Mouse (Mus musculus) CD4-positive helper T cell, adult 2 months (primary cell): ENCODE data around the gene Wasf2.

Experiments used
- DNase-seq: peaks from one replicate; pipeline ENCODE4 v3.0.0-alpha.2; 2012; ENCODE audit warnings: low read depth, missing footprints, low spot score

Wasf2 gene

DNA sequence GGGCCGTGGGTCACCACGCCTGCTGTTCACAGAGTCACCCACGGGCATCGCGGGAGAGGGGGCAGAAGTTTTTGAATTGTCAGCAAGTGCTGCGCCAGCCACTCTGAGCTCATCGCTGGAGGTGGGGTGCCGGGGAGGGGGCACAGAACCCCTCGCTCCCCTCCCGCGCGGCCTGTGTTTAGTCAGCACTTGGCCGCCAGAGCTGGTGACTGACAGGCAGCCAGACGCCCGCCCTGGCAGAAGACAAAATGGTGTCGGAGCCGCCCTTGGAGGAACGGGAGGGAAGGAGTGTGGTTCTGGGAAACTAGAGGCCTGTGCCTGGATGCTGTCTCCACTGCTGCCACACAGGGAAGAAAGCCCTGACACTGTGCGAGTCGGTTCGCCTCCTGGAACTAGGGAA lies 70.0 kb downstream of the Wasf2 start:
- no peak for DNase-seq

DNA sequence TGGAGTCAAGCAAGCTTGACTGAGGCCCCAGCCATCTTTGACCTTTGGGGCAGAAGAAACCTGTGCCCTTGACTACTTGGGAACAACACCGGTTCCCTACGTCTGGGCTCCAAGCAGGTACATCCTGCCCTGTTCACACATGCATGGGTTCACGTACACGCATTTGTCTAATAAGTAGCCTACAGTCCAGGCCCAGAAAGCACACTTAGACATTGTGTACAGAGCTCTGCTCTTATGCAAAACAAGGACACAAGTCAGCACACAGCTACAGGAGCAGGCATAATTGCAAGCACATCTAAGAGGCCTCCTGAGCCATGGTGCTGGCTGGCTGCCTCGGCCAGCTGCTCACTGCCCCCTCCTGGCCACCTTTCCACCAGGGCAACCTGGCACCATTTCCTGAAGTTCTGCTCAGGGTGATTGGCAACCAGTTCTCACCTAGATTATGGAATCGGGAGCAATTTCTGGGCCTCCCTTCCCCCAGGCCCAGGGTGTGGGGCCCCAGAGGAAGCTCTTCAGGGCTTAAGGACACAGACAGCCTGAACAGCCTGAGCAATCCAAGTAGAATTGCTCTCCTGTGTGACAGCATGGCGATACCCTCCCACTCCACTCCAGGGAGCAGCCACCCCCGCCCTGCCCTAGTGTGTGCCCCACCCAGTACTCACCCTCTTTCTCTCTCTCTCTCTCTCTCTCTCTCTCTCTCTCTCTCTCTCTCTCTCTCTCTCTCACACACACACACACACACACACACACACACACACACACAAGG lies 70.9 kb downstream of the Wasf2 start:
- DNase-seq, result peak; percentile 67

DNA sequence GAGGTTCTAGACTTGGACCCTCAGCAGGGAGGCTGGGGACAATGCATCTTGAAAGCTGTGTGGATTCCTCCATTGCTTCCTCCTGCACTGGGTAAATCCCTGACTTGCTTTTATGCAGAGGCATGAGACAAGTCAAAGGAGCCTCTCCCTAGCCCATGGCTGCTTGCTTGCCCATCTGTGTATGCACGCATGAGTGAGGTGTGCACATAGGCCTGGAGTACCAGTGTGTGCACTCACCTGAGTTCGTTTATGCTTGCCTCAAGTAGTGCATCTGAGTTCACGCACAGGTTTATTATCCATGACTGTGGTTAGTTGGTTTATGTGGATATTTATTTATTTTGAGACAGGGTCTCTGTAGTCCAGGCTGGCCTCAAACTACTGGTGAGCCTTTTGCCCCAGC lies 71.9 kb downstream of the Wasf2 start:
- DNase-seq, result no peak

DNA sequence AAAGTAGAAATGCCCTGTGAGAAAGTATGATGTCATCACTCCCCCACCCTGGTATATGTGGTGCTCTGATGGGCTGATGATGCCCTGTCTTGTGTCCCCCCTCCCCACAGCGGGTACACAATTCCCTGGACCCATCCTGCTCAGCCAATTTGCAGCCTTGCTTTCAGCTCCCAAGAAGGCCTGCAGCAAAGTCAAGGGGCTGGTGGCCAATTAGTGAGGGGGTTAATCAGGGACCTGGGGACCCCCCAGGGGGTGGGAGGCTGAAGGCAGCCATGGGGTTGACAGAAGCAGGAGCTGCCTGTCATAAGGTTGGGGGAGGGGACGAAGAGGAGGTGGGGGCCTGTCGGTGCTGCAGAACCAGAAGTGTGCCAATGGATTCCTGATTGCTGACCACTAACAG lies 73.3 kb downstream of the Wasf2 start:
- no peak for DNase-seq

DNA sequence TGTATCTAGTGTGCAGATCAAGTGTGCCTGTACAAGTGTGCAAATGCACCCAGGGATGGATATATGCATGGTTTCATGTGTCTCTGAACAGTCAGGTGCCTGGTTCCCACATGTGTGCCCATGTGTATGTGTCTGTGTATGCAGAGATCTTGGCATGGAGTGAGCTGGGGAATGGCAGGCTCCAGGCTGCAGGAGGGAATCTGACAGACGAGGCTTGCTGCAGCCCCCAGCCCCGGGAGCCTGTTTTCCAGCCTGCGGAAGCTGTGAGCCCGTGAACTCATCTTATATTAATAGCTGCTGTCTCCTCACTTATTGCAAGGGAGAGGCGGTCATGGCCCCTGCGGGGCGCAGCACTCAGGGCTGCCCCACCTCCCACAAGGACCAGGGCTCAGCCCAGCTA lies 74.1 kb downstream of the Wasf2 start:
- no peak for DNase-seq

DNA sequence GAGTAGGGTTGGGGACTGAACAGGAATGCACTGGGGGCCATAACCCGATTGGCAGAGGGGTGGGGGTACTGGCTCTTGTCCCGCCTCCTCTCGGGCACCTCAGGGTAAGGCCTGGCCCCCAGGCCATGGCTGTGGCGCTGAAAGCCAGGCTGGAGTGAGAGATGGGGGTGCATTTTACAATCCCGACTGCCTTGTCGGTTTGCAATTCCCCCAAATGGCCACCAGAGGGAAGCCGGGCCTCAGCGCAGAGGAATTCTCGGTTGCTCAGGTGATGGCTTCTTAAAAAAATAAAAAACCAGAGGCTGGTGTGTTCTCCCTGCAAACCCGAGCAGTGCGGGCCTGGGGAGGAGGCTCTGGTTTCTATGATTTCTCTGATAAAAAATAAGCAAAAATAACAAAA lies 79.1 kb downstream of the Wasf2 start:
- peak; percentile 79 for DNase-seq

DNA sequence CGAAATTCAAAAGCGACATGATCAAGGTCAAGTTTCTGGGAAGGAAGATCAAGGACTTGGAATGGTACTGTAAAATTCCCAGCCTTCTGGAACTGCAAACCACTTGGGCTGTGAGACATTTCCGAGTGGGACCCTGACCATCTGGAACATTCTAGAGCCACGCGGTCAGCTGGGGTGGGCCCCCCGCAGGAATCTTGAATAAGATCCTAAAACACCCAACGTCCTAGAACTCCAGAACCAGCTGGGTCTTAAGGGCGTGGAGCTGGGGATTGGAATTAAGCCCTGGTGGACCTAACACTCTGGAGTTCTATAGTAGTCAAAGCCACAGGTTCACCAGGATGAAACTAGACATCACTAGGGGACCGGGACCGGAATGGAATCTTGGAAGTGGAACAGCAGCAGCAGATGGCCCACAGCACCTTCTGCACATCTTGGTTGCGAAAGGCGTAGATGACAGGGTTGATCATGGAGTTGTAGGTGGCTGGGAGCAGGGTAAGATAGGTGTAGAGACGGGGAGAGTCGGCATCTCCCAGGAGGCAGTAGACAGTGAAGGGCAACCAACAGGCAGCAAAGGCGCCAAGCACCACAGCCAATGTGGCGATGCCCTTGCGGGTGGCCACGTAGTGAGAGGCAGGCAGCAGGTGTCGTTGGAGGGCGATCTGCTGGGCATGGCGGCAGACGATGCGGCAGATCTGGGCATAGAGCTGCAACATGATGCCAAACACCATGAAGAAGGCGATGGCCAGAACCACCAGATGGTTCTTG lies 79.9 kb downstream of the Wasf2 start:
- no peak for DNase-seq

DNA sequence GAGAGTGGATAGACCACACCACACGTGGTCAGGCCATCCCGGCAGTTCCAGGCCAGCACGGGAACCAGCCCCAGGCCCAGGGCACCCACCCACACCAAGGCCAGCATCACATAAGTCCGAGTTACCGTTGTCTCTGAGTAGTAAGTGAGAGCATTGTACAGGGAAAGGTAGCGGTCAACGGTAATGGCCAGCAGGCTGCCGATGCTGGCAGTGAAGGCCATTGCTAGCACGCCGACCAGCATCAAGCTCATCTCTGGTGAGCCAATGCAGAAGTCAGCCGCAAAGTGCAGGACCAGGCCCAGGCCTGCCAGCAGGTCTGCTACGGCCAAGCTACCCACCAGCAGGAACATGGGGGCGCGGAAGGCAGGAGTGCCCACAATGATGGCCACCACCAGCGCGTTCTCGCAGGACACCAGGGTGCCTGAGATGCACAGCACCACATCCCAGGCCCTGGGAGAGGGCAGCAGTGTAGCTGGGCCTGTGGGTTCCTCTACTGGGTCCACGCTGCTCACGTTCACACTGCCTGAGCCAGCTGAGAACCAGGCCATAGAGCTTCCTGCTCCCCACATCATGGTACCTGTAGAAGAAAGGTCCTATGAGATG lies 80.6 kb downstream of the Wasf2 start:
- DNase-seq, result no peak

DNA sequence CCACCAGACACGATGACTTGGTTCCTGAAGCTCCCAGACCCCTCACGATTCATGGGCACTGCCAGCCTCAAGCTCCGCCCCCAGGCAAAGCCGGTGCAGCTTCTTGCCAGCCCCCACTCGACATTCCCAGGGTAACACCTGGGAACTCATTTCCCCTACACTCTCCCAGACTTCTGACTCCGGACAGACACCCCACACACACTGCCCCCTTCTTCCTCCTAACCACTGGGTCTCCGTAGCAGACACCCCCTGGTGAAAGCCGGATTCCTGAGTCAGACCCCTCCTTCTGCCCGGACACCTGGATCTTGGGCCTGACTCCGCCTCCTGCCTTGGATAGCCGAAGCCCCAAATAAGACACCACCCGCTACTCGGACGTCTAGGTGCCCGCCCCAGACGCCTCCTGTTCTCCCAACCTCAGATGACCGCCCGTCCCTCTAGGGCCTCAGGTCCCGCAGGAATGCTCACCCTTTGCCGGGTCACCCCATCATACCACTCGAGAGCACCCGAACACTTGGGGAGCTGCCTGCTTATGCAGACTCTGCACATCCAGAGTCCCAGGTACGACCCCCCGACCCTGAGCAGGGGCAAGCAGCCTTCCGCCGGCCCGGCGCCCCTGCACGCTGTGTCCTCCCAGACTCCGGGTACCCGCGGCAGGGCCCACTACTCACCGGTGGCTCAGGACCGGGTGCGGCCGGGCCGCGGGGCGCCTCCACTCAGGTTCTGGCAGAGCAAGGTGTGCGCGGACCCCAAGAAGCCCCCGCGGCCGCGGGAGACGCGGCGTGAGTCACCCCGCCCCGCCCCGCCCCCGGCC lies 81.7 kb downstream of the Wasf2 start, which contains the start of the genes Cd164l2 and Gpr3:
Gene Cd164l2 (plus strand): TSS at position 381 of the 811 bp plus-strand sequence.
Gene Gpr3 (minus strand): TSS at position 786 of the 811 bp plus-strand sequence.
- DNase-seq, result peak; percentile 27

DNA sequence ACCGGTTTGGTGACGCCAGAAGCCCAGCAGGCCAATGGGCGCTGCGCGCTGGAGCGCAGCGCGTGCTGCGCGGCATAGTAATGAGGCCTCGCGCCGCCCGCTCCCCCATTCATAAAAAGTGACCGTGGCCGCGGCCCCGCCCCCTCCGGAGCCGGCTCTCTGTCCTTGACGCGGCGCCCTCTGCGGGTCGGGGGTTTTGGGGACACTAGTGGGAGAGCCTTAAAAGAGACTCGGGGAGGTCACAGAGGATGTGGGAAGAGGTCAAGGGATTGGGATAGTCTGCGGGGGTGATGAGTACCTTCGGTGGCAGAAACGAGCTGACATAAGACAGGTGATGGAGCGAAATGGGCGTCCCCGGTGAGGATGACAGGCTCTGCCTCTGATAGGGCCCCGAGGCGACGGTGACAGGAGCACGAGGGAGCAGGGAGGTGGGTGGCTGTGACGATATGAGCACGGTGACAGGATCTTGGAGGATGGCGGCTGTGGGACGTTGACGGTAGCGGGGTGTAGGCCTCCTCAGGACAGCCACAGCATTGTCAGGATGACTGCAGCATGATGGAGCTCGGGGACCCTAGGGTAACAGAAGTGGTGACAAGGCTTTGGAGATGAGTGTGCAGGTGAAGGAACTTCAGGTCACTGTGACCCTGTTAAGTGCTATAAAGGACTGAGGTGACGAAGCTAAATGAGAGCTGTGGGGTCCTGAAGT lies 82.4 kb downstream of the Wasf2 start:
- DNase-seq, result peak; percentile 85

DNA sequence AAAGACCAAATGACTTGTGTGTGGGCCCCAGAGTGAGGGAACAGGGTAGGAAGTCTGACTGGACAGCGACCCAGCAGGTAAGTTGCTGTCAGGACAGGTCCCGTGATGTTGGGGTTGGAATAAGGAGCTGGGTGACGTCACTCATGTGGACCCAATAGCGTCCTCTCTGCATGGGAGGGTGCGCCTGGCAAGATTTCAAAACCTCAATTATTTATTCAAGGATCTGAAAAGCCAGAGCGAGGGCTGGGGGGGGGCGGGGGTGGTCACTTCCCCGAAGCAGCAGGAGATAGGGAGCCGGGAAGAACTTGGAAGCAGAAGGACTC lies 82.9 kb downstream of the Wasf2 start:
- no peak for DNase-seq

DNA sequence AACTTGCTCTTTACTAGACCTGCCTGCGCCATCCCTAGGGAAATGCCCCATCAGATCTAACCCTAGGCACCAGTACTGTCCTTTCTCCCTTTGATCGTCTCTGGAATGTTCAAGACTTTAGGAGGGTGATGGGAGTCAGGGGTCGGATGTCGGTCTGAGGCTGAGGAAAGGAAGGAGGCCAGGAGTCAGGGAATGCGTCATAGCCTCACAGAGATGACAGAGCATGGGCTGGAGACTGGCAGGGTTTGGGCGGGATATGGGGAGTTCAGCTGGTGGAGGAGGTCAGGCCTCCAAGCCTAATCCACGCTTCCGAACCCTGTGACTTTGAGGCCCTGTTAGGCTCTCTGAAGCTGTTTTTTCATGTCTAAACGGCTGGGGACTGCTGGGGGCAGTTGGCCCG lies 83.4 kb downstream of the Wasf2 start:
- DNase-seq, result no peak

DNA sequence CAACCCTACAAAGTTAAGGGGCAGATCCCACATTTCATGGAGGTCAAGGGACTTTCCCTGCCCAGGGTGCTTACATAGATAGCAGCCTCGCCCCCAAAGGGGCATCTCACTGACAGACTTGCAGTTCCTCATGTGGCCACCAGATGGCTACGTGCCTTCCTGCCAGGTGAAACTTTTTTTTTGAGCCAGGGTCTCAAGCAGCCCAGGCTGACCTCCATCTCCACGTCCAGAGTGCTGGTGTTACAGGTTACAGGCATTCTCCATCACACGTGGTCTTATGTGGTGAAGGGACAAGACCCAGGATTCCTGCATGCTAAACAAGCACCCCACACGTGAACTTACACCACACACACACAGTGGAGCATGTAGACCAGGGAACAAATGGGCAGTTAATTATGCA lies 87.3 kb downstream of the Wasf2 start:
- DNase-seq, result peak; percentile 69

DNA sequence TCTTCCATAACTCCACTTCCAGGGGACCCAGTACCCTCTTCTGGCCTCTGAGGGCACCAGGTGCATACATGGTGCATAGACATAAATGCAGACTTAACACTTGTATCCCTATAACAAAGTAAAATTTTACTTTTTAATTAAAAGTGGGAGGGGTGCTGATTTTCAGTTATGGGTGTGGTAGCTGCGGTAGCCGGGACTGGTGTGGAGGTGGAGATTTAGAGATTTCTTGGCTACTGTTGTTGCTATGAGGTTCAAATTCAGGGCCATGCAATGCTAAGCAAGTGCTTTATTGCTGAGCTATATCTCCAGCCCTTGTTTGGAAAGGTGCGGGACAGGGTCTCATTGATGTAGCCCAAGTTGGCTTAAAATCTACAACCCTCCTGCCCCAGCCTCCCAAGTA lies 88.4 kb downstream of the Wasf2 start:
- no peak for DNase-seq

DNA sequence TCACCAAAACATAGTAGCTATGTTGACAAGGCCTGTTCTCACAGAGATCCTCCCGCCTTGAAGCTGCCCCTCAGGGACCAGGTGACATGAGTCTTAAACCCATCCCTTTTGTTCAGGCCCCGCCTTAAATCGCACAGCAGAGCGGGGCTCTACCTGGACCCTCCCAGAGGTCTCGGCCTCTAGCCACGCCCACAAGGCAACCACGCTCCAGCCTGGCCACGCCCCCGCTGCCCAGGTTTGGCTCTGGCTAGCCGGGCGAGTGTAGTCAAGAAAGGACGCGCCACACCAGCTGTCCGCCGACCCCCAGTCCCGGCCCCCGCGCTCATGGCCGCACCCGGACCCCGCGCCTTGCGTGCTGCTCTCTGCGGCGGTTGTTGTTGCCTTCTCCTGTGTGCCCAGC lies 90.4 kb downstream of the Wasf2 start:
- DNase-seq, result no peak

DNA sequence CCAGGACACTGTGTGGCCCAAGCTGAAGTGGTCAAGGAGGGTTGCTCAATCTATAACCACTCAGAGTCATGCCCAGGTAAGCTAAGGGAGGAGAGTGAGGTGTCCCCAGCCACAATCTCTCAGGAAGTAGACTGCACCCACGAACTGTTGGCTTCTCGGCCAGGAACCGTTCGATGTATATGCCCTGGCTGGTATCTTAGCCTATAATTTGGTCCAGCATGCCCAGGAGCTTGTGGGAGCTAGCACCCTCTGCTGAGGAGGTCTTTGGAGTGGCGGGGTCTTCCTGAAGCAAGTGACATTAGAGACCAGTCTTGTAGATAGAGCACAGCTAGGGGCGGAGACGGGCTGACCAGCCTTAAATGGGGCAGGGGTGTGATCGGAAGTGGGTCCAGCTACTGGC lies 91.4 kb downstream of the Wasf2 start:
- DNase-seq, result no peak

DNA sequence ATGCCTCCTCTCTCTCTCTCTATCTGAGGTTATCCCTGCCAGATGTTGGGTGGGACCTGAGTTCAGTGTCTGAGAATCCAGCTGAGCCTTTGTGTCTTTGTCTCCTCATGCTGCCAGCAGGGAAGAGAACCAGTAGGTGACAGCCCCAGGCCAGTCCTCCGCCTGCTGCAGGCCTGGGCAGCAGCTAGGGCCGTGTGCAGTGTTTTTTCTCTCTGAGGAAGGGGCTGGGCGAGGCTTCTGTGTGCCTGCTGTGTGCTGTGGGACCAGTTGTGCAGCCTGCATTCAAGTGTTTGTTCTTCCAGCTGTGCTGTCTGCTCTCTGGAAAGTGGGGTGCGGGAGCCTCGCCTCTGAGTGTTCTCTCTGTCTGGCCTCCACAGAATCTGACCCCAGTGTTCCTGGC lies 93.6 kb downstream of the Wasf2 start:
- DNase-seq, result no peak

DNA sequence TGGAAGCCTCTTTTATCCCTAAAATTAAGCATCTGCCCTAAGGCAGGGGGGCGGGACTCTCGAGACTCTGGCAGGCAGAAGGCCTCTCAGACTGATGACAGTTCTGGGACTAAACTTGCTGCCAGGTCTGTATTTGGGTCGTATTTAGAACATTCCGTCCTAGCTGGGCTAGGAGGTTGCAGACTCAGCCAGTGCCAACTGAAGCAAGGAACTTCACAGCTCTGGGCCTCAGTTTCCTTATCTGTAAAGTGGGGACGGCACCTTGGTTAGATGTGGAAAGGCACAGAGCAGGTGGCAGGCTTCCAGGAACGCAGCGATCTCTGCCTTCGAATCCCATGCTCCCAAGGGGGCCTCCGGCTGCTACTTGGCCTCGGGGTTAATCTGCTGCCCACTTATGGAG lies 95.8 kb downstream of the Wasf2 start:
- no peak for DNase-seq

DNA sequence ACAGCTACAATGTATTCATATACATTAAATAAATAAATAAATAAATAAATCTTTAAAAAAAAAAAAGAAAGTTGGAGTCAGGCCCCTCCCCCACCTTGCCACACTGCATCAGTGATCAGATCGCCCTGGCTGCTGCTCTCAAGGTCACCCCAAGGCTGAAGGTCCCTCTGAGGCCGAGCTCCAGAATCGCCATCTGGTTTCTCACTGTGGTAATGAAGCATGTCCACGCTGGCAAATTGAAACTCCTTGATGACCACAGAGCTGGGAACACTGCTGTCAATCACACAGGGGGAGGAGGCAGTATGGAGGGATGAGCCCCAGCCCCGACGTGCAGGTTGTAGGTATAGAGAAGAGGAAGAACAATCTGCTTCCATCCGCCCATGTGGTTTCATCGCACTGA lies 97.3 kb downstream of the Wasf2 start:
- no peak for DNase-seq

DNA sequence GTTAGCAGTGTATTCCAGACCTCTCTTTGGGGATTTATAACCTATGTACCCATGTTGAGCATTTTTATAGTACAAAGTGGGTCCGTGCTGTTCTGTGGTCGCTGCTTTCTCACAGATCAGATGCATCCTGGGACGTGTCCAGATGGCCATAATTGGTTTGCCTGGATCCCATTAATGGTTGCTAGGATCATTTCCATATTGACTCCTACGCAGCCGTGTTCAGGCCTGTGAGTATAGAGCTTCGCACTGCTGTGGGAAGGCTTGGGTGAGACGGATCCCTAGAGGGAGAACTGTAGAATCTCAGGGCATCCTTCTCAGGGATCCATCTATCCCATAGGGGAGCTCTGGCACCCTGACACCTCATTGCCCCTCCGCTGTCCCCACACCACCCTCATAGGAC lies 99.3 kb downstream of the Wasf2 start:
- DNase-seq, result no peak

DNA sequence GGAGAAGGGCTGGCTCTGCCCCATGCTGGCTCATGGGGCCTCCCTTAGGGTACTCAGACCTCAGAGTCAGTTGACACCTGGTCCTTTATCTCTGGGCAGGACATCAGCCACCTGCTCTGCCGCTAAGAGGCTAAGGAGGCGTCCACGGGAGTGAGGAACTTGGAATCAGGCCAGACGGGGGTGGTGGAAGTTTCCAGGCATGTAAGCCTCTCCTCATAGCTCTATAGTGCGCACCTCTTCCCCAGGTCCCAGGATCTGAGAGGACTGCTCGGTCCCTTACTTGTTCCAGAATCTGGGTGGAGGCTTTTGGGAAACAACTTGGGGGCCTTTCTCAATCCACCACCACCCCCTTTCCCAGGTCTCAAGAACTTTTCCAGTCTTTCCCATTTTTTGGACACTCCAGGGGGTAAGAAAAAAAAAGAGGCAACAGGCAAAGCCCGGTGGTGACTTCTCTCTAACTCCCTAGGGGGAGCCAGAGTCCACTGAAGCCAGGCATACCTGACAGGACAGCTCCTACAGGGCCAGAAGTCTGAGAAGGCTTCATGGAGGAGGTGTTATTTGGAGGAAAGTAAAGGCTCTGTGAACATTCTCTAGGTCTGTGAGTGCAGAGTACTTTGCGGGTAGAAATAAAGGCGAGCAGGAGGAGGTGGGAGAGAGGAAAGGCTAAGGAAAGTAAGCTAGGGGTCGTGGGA lies 103.1 kb downstream of the Wasf2 start:
- peak; percentile 52 for DNase-seq
